Mouse (Mus musculus): ENCODE measurements around the gene Fgfr2.

The Fgfr2 gene

GRCm38 (mm10) chr7:132776338-132777111 lies 346.6 kb downstream of the Fgfr2 start:
- no peak for DNase-seq (ENCODE audit: low spot score in 2 of 2)

GRCm38 (mm10) chr7:132775922-132776321 lies 347.2 kb downstream of the Fgfr2 start:
- DNase-seq (ENCODE audit: low spot score in 2 of 2) = no peak

DNA sequence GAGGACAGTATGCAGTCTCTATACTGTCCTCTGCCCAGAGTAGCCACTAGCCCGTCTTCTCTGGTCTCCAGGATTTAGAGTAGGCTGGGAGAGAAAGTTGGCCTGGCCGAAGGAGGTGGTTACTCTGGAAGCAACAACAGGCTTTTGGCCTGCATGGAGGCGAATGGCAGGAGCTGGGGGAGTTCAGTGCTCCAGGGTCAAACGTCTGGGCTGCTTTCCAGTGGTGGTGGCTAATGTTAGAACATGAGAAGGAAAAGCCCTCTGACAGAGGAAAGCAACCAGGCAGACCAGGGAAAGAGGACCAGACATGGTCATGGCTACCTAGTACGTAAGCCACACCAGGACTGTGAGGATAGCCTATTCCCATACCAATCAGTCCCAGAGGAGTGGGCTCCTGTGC lies 347.8 kb downstream of the Fgfr2 start:
- no peak for DNase-seq (ENCODE audit: low spot score in 2 of 2)

- no peak for DNase-seq (ENCODE audit: low spot score in 2 of 2)
These were observed 350.0 kb downstream of the Fgfr2 start for GRCm38 (mm10) chr7:132773011-132773705.

DNA sequence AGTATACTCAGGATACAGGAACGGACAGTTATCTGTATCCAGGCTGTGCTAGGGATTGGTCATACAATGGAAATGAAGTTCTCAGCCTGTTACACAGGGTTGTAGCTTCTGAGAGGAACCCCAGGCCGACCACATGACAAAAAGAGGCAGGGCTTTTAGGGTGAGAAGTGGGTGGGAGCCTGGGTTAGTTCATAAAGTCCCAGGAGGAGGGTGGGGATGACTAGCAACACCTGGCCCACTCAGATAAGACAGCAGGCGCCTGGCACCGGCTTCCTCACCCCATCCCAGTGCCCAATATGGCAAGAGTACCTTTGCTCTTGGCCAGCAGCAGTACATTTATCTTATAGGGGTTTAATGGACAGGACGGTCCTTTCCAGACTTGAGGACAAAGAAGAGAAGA lies 350.7 kb downstream of the Fgfr2 start:
- DNase-seq (ENCODE audit: low spot score in 2 of 2) = no peak

DNA sequence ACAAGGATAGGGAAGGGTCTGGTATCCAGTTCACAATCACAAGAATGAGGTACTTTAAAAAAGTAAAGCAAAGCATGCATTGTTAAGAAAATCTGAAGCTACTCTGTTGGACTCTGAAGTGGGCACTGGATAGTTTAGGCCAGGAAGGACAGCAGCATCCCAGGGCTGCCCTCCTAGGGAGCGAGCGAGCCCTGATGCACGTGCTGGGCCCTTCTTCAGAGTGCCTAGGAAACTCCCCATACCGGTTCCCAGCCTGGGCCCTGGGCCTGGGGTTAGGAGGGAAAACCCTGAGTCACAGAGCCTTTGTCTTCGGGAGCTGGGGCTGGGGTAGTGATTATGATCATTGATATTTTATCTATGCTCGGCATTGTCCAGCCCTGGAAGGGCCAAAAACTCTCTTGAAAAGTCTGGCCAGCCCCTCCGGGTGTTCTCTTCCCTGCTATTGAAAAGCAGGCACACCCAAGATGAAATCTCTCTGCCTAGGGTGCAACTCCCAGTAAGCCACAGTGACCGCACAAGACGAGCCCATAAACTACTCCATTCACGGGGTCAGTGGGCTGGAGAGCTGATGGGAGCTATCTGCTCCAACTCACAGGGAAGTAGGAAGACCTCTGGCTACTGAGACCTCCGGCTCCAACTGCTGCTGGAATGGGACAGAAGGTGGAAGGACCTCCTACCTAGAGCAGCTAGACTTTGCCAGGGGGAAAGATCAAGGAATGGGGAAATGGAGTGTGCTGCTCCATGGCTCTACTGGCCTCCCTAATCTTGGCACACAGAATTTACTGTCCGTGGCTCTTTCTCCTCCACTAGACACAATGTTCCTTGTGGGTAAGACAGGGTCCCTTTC lies 354.4 kb downstream of the Fgfr2 start:
- no peak for DNase-seq (ENCODE audit: low spot score in 2 of 2)

DNA sequence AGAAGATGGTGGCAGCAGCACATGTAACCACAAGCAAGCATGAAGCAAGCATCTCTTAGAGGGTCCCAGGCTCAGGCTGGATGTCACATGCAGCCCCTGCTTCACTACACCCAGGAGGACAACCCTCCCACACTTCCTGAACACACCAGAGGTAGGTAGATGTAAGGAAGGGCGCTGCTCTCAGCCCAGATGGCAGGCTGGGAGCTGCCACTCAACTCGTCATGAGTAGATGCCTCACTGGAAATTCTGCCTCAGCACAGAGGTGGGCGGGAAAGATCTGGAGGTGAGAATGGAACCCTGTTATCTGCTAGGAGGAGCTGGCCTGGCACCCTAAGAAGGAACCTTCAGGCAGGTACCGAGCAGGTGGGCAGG lies 355.2 kb downstream of the Fgfr2 start:
- DNase-seq (ENCODE audit: low spot score in 2 of 2) = no peak

DNA sequence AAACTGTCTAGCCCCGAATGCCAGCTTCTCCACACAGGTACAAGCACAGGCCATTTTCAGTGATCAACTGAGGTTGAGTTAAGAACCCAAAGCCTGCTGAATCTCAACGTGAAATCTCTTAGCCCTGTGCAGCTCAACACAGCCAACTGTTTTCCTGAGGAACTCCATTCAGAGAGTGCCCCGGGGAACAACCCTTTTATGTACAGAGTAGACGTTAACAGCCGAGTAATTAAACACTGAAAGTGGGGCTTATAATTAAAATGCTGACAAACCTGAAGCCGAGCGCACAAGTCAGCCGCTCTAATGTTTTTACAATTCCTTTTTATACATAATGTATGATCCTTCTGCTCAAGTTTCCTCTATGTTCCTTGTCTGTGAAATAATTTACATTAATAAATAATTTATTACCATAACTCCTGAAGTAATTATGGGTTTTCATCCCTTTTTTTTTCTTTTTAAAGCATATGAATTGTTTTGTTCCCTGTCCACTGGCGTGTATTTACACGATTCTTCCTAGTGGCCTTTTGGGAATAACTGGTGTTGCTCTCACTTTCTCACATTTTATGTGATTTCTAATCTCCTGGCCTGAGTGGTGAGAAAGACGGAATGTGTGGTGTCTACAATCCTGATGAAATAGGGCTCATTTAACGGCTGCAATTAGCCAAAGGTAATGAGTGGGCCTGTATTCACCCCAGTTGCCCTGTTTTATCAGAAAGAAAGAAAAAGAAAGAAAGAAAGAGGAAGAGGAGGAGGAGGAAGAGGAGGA lies 355.7 kb downstream of the Fgfr2 start:
- DNase-seq (ENCODE audit: low spot score in 2 of 2) = no peak

DNA sequence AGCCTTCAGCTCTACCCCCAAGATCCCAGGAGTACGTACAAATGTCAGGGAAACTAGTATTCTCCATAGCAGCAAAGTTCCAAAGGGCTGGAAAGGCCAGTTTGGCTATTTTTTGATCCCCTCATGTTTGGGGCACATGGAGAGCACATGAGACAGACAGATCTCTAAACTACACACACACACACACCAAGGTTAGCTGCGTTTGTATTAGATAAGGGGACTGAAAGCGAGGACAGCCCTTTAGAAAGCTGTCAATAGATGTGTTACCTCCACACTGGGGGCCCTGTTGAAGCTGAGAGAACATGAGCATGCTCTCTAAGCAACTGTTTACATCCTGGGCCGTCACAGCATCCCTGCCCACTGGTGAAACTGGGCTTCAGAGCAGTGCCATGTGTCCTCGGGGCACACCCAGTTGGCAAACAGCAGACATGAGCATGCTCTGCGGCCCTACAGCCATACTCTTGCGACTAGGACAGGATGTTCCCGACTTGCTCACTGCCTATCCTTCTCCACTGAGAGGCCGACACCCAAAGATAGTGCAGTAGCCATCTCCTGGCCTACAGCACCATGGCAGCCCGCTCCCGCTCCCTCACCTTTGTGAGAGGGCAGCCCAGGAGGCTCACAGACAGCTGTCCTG lies 356.8 kb downstream of the Fgfr2 start:
- DNase-seq (ENCODE audit: low spot score in 2 of 2) = no peak

- no peak for DNase-seq (ENCODE audit: low spot score in 2 of 2)
These were observed 357.4 kb downstream of the Fgfr2 start for GRCm38 (mm10) chr7:132765629-132766186.

DNA sequence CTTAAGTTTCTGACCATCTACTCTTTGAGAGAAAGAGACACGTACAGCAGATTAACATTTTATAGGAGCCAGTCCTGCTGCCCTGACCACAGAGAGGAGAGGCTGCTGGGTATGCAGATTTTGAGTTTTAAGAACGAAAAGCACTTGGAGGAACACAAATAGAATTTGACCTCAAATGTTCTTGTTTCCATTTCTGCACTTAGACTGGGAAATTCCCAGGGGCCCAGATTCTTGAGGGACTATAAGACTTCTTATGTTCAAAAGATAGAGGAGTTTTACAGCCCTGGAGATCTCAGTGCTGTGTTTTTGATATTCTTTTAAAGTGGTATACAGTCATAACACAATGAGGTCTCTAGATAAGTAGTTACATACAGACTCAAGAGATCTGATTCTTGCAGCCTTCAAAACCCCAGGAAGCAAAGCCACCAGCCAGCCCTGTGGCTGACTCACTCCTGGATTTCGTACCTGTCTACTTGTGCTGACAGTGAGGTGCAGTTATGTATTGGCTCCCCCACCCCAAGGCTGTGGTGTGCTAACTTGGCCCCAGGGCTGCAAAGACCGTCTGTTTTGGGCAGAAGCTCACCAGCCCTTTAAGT lies 358.2 kb downstream of the Fgfr2 start:
- no peak for DNase-seq (ENCODE audit: low spot score in 2 of 2)

- DNase-seq (ENCODE audit: low spot score in 2 of 2) = no peak
These were observed 358.8 kb downstream of the Fgfr2 start for GRCm38 (mm10) chr7:132764314-132764713.

DNA sequence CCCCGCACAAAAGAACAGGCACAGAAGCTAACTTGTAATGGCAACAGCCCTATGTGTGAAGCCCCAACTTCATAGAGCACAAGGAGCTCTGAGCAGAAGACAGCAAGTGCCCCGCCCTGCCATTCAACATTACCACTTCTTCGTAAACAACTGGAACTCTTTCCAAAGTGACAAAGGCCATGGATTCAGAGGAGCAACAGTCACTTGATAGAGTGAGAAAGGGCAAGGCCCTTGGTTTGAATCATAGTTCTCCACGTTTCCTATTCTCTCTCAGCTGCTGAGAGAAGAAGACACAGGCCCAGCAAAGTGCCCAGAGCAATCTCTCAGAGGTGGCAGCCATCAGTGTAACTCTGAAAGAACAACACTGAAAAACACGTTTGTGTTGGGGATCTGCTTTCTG lies 359.2 kb downstream of the Fgfr2 start:
- DNase-seq (ENCODE audit: low spot score in 2 of 2) = no peak

DNA sequence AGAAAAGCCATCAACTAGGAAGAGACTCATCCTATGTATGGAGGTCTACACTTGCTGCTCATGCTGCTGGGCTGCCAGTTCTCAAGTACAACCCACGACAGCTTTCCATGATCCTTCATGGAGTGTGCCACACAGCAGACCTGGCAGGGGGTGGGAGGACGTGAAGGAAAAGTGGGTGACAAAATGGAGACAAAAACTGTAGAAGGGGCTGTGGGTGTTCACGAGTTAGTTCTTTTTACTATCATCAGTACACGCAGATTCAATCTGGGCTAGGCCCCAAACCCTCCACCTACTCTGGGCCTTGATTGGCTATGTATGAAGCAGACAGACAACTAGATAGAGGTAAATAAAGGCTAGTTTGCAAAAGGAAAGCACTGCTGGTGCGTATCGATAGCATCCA lies 359.8 kb downstream of the Fgfr2 start:
- no peak for DNase-seq (ENCODE audit: low spot score in 2 of 2)

- DNase-seq (ENCODE audit: low spot score in 2 of 2) = no peak
These were observed 361.7 kb downstream of the Fgfr2 start for GRCm38 (mm10) chr7:132761409-132761808.

- DNase-seq (ENCODE audit: low spot score in 2 of 2) = no peak
These were observed 362.5 kb downstream of the Fgfr2 start for GRCm38 (mm10) chr7:132760589-132761180.

GRCm38 (mm10) chr7:132759926-132760325 lies 363.2 kb downstream of the Fgfr2 start:
- no peak for DNase-seq (ENCODE audit: low spot score in 2 of 2)

GRCm38 (mm10) chr7:132759405-132759891 lies 363.7 kb downstream of the Fgfr2 start:
- no peak for DNase-seq (ENCODE audit: low spot score in 2 of 2)

DNA sequence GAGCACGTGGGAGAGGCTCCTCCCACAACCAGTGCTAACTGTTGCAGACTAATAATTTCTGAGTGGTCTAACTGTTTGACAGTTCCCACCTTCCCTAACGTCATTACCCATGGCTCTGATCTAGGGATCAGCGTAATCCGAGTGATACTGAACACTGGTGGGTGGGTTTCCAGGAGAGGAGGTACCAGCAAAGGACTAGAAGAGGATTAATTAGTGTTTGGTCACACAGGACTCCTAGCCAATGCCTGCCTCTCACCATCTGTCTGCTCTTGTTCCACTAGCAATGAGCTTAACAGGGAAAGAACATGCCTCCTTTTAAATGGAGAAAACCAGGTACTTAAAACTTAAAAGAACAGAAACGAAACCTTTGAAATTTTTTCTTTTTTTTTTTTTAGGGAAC lies 364.3 kb downstream of the Fgfr2 start:
- no peak for DNase-seq (ENCODE audit: low spot score in 2 of 2)

DNA sequence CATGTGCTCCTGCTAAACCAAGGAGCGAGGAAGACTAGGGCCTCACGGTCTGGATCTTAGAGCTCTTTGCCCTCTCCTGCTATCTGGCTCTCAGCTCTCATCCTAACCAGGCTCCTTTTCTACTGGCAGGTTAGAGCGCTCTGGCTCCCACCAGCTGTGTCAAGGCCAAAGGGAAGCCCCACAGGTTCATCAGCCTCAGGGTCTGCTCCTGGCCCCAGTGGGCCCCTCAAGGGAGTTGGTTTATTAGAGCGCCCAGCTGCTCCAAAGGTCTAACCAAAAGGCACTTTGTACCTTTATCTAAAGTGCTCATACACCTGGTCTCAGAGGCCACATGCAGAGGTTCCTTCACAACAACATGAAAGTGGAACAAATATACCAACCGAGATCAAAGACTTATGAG lies 366.8 kb downstream of the Fgfr2 start:
- no peak for DNase-seq (ENCODE audit: low spot score in 2 of 2)
